Mouse (Mus musculus) bone marrow, adult 2 months (tissue): ENCODE measurements around the gene Ccm2l. TPM values are rescaled to one million over a fixed set of nuclear protein-coding genes. Genes with fewer than 3 reads are reported as not detected.

Experiments
- H3K27ac ChIP-seq: fragments of 200-500 bp; 2 replicates; pipeline ENCODE4 v1.5.1; 2012; ENCODE audit warnings: low read depth, mild to moderate bottlenecking, control low read depth, inconsistent platforms, low read length; ENCODE audit not compliant: control insufficient read depth, poor library complexity, insufficient read depth
- H3K4me1 ChIP-seq: fragments of 200-500 bp; 2 replicates; pipeline ENCODE4 v1.6.1; 2011; ENCODE audit warnings: low read length; ENCODE audit not compliant: control insufficient read depth, insufficient read depth
- H3K4me3 ChIP-seq: fragments of 200-500 bp; replicated peaks from 2 replicates; pipeline ENCODE3; 2011; ENCODE audit warnings: mild to moderate bottlenecking, low read depth, low read length, control low read depth; ENCODE audit not compliant: control insufficient read depth
- CTCF ChIP-seq: fragments of 200-500 bp; IDR thresholded peaks from 2 replicates; pipeline ENCODE4 v1.5.1; 2011; ENCODE audit warnings: low read length, control low read depth; ENCODE audit not compliant: control insufficient read depth, insufficient read depth
- POLR2A ChIP-seq: fragments of 200-500 bp; IDR thresholded peaks from 2 replicates; pipeline ENCODE4 v1.6.1; 2011; ENCODE audit warnings: low read depth, mild to moderate bottlenecking, control low read depth, low read length, borderline replicate concordance; ENCODE audit not compliant: control insufficient read depth
- WGBS: fragments of 180-500 bp; shearing (Covaris S2); methylation state at CpG from one replicate; pipeline ENCODE4 v1.1.7; 2018; 5-methylcytosine and 5-hydroxymethylcytosine counted together
- polyA plus RNA-seq: library from polyadenylated mRNA; stranded (reverse); fragments of >200 nt; gene quantifications from 2 replicates; pipeline ENCODE4 v1.2.4, GENCODE M21; 2011; ENCODE audit warnings: low replicate concordance; ENCODE audit not compliant: missing spikeins, insufficient read depth, insufficient read length

Gene Ccm2l
- polyA plus RNA-seq, 1 experiment, result 8.3 TPM

- TF ChIP-seq POLR2A (no peak), CTCF (no peak)
- no peak overlapping the region for H3K4me3 ChIP-seq
- H3K27ac ChIP-seq, result no peak overlapping the region
- peaks cover 1% of the 10 kb centered on the region; the same call in 1 of the 2 replicates for H3K4me1 ChIP-seq
- 17% methylated on average over 9 of the region's 9 CpGs for WGBS
Measured at GRCm38 (mm10) chr2:153049288-153049996, 16.3 kb upstream of the Ccm2l start.

- Histone ChIP-seq H3K4me3 (no peak overlapping the region), H3K27ac (no peak overlapping the region), H3K4me1 (peaks cover 1% of the 10 kb centered on the region; the same call in 1 of the 2 replicates)
- 52% methylated on average over 4 of the region's 4 CpGs for WGBS
- TF ChIP-seq POLR2A (no peak), CTCF (no peak)
Measured at GRCm38 (mm10) chr2:153049997-153050358, 15.8 kb upstream of the Ccm2l start.

GRCm38 (mm10) chr2:153051095-153051494, 14.7 kb upstream of the Ccm2l start:
- H3K4me1 ChIP-seq, result peaks cover 1% of the 10 kb centered on the region; the same call in 1 of the 2 replicates
- no peak for TF ChIP-seq POLR2A
- no peak for TF ChIP-seq CTCF
- 85% methylated on average over 6 of the region's 6 CpGs for WGBS
- H3K4me3 ChIP-seq, result no peak overlapping the region
- no peak overlapping the region for H3K27ac ChIP-seq

GRCm38 (mm10) chr2:153051537-153051936, 14.2 kb upstream of the Ccm2l start:
- Histone ChIP-seq H3K4me1 (peaks cover 1% of the 10 kb centered on the region; the same call in 1 of the 2 replicates), H3K4me3 (no peak overlapping the region), H3K27ac (no peak overlapping the region)
- TF ChIP-seq POLR2A (no peak), CTCF (no peak)
- WGBS, result 19% methylated on average over 9 of the region's 9 CpGs

GRCm38 (mm10) chr2:153052700-153053351, 12.9 kb upstream of the Ccm2l start:
- WGBS, result 10% methylated on average over 30 of the region's 30 CpGs
- peaks cover 1% of the 10 kb centered on the region; the same call in 1 of the 2 replicates for H3K4me1 ChIP-seq
- TF ChIP-seq CTCF (no peak), POLR2A (no peak; the same call in 1 of the 2 replicates)
- H3K27ac ChIP-seq, result no peak overlapping the region
- no peak overlapping the region for H3K4me3 ChIP-seq

GRCm38 (mm10) chr2:153053896-153054295, 11.9 kb upstream of the Ccm2l start:
- TF ChIP-seq CTCF (no peak), POLR2A (no peak)
- Histone ChIP-seq H3K4me1 (peaks cover 1% of the 10 kb centered on the region; the same call in 1 of the 2 replicates), H3K4me3 (no peak overlapping the region), H3K27ac (no peak overlapping the region)
- WGBS, result 87% methylated on average over 8 of the region's 8 CpGs

- no peak for TF ChIP-seq POLR2A
- TF ChIP-seq CTCF, result no peak
- WGBS, result 58% methylated on average over 6 of the region's 6 CpGs
- Histone ChIP-seq H3K4me1 (peaks cover 1% of the 10 kb centered on the region; the same call in 1 of the 2 replicates), H3K27ac (no peak overlapping the region), H3K4me3 (no peak overlapping the region)
Measured at GRCm38 (mm10) chr2:153055270-153055920, 10.4 kb upstream of the Ccm2l start.

GRCm38 (mm10) chr2:153058365-153058764, 7.4 kb upstream of the Ccm2l start:
- WGBS, result 23% methylated on average over 4 of the region's 4 CpGs

More at GRCm38 (mm10) chr2:153058365-153058764, 7.4 kb upstream of the Ccm2l start:
- Histone ChIP-seq H3K27ac (no peak overlapping the region), H3K4me3 (no peak overlapping the region), H3K4me1 (no peaks in the 10 kb centered on the region; the same call in 1 of the 2 replicates)
- TF ChIP-seq CTCF (no peak), POLR2A (no peak)
